Mouse (Mus musculus) bone marrow macrophage, adult 2 months (primary cell): Measurements from ENCODE around the gene A4galt.

Source experiments
- CTCF ChIP-seq: IDR thresholded peaks from 2 replicates; pipeline ENCODE4 v1.5.1; 2012; ENCODE audit warnings: low read depth, mild to moderate bottlenecking, low read length, moderate library complexity
- POLR2A ChIP-seq: IDR thresholded peaks from 2 replicates; pipeline ENCODE4 v1.6.1; 2012; ENCODE audit warnings: mild to moderate bottlenecking, low read depth, low read length, borderline replicate concordance

- TF ChIP-seq CTCF (no peak), POLR2A (no peak)
Observed at GRCm38 (mm10) chr15:83237460-83238243, 13.9 kb downstream of the A4galt start.
